Mouse (Mus musculus) embryonic fibroblast, embryonic 13.5 days (primary cell): ENCODE results near the gene Rab8b.

ENCODE experiments used
- CTCF ChIP-seq: IDR thresholded peaks from 2 replicates; pipeline ENCODE4 v1.5.1; 2011; ENCODE audit warnings: mild to moderate bottlenecking, control low read depth, low read length, moderate library complexity, borderline replicate concordance; ENCODE audit not compliant: insufficient read depth
- POLR2A ChIP-seq: IDR thresholded peaks from 2 replicates; pipeline ENCODE4 v1.6.1; 2011; ENCODE audit warnings: low read depth, mild to moderate bottlenecking, control low read depth, low read length, moderate library complexity

GRCm38 (mm10) chr9:66915401-66915800, 4.1 kb downstream of the Rab8b start:
- TF ChIP-seq CTCF (no peak), POLR2A (no peak)
